Comparison of ENCODE assay signal across 27 mouse cellular contexts in genomic region chr3:61670874-61671273, GRCm38 (mm10).
DNase-seq lines count a peak whose midpoint lies in the region.
"Had no signal": no experiment of that assay in that cellular context is flagged by ENCODE, and none has a peak within 500 bp of the region (broad histone marks: within the 10 kb centered on the region; RNA-seq: fewer than 3 reads in every experiment).

No protein-coding gene starts in this region.

- H3K4me1 ChIP-seq in megakaryocyte, embryonic 14.5 days: peaks cover 8% of the 10 kb centered on the region
- H3K4me1 ChIP-seq: embryonic facial prominence, embryonic 10.5 days; embryonic facial prominence, embryonic 15.5 days; forebrain, embryonic 12.5 days; heart, embryonic 10.5 days; heart, embryonic 15.5 days; hindbrain, embryonic 12.5 days; limb, embryonic 13.5 days; liver, embryonic 12.5 days had no signal

- H3K9me3 ChIP-seq in megakaryocyte, embryonic 14.5 days: peaks cover 4% of the 10 kb centered on the region; the same call in 1 of the 2 replicates
- H3K9me3 ChIP-seq: embryonic facial prominence, embryonic 10.5 days; embryonic facial prominence, embryonic 15.5 days; forebrain, embryonic 12.5 days; heart, embryonic 10.5 days; heart, embryonic 15.5 days; hindbrain, embryonic 12.5 days; limb, embryonic 13.5 days; liver, embryonic 12.5 days had no signal

- DNase-seq in lung, adult 18-20 months: peak; percentile 4 to 13
- no peak for DNase-seq in lung, postnatal 4 days
- peak; percentile 57 for DNase-seq in MEL-GATA-1-ER (ENCODE audit: extremely low read depth, low read depth)
- DNase-seq in splenic B cell, adult 2 months (ENCODE audit: low read depth, low spot score): peak; percentile 38
- DNase-seq in layer of hippocampus, postnatal 14 days (ENCODE audit: low spot score in 2 of 2): no peak
- no peak for DNase-seq in kidney, postnatal 25 days
- DNase-seq in ovary, postnatal 10 days (ENCODE audit: low spot score): no peak
- DNase-seq: adrenal gland, adult 2 months; adrenal gland, postnatal 36 days; cerebellum, adult 2 months; cerebellum, postnatal 14 days; gastrocnemius, postnatal 10 days; kidney, adult 11 months; kidney, postnatal 14 days; liver, postnatal 0 days; midbrain, embryonic 14.5 days; thymus, adult 18-20 months; thymus, postnatal 36 days had no signal

- peak overlapping the region; percentile 6 for H3K4me3 ChIP-seq in megakaryocyte, embryonic 14.5 days (replicated peaks)
- H3K4me3 ChIP-seq: embryonic facial prominence, embryonic 10.5 days; embryonic facial prominence, embryonic 15.5 days; forebrain, embryonic 12.5 days; heart, embryonic 10.5 days; heart, embryonic 15.5 days; hindbrain, embryonic 12.5 days; limb, embryonic 13.5 days; liver, embryonic 12.5 days had no signal

- no peaks in the 10 kb centered on the region for H3K27me3 ChIP-seq in megakaryocyte, embryonic 14.5 days (replicated peaks)
- no peaks in the 10 kb centered on the region for H3K27me3 ChIP-seq in splenic B cell, adult 2 months (ENCODE audit: control insufficient read depth, insufficient read depth, low read length, poor library complexity, severe bottlenecking)
- H3K27me3 ChIP-seq: embryonic facial prominence, embryonic 15.5 days; forebrain, embryonic 12.5 days; heart, embryonic 15.5 days; hindbrain, embryonic 12.5 days; limb, embryonic 13.5 days; liver, embryonic 12.5 days had no signal

- no peaks in the 10 kb centered on the region for H3K36me3 ChIP-seq in megakaryocyte, embryonic 14.5 days (replicated peaks; ENCODE audit: low read length)
- no peaks in the 10 kb centered on the region for H3K36me3 ChIP-seq in splenic B cell, adult 2 months (ENCODE audit: control insufficient read depth, insufficient read depth, low read length, poor library complexity, severe bottlenecking)
- H3K36me3 ChIP-seq: embryonic facial prominence, embryonic 10.5 days; embryonic facial prominence, embryonic 15.5 days; forebrain, embryonic 12.5 days; heart, embryonic 10.5 days; heart, embryonic 15.5 days; hindbrain, embryonic 12.5 days; limb, embryonic 13.5 days; liver, embryonic 12.5 days had no signal

Comparison
In these comparisons a context has a peak if more than half of its experiments do, and no peak if none do; other contexts are left out.
1. DNase-seq: peak in lung, adult 18-20 months (2 of 2), MEL-GATA-1-ER (single experiment) and splenic B cell, adult 2 months (single experiment); none in lung, postnatal 4 days (0 of 2), layer of hippocampus, postnatal 14 days (0 of 2), kidney, postnatal 25 days (0 of 2) and ovary, postnatal 10 days (single experiment).